In genomic region chr12:16717653-16718052, GRCm38 (mm10) we compare ENCODE assay signal across 10 mouse cellular contexts.
DNase-seq lines count a peak whose midpoint lies in the region; ATAC-seq lines count a peak whose summit lies in the region.
"Had no signal": no experiment of that assay in that cellular context is flagged by ENCODE, and none has a peak within 500 bp of the region (broad histone marks: within the 10 kb centered on the region; RNA-seq: fewer than 3 reads in every experiment).

No protein-coding gene starts in this region.

- H3K9me3 ChIP-seq in hindbrain, embryonic 11.5 days (ENCODE audit: control insufficient read depth, low read length) = no peaks in the 10 kb centered on the region
- H3K9me3 ChIP-seq in hindbrain, embryonic 16.5 days (ENCODE audit: control insufficient read depth, low read length) = no peaks in the 10 kb centered on the region
- no peaks in the 10 kb centered on the region for H3K9me3 ChIP-seq in embryonic facial prominence, embryonic 12.5 days
- H3K9me3 ChIP-seq: embryonic facial prominence, embryonic 15.5 days; liver, embryonic 15.5 days had no signal

- DNase-seq in hindbrain, embryonic 11.5 days (ENCODE audit: low spot score) = peak; percentile 73
- peak; percentile 6 for DNase-seq in CD4-positive helper T cell, adult 2 months (ENCODE audit: low read depth, low spot score)
- peak; percentile 43 to 53 for DNase-seq in adrenal gland, adult 18-20 months (ENCODE audit: low spot score in 2 of 2)
- peak; percentile 24 to 66 for DNase-seq in kidney, postnatal 36 days
- DNase-seq in naive thymus-derived CD4-positive, alpha-beta T cell, adult 2 months (ENCODE audit: low read depth) = peak; percentile 23
- DNase-seq in urinary bladder, postnatal 4 days (ENCODE audit: low spot score in 2 of 2) = no peak

- H3K9ac ChIP-seq in hindbrain, embryonic 11.5 days (ENCODE audit: low read depth, low read length) = no peak overlapping the region
- H3K9ac ChIP-seq in hindbrain, embryonic 16.5 days (ENCODE audit: low read depth, low read length) = no peak overlapping the region
- no peak overlapping the region for H3K9ac ChIP-seq in embryonic facial prominence, embryonic 12.5 days
- H3K9ac ChIP-seq: embryonic facial prominence, embryonic 15.5 days; liver, embryonic 15.5 days had no signal

- H3K4me3 ChIP-seq in hindbrain, embryonic 11.5 days (ENCODE audit: low read depth, low read length) = no peak overlapping the region
- no peak overlapping the region for H3K4me3 ChIP-seq in hindbrain, embryonic 16.5 days (ENCODE audit: low read length)
- H3K4me3 ChIP-seq in embryonic facial prominence, embryonic 12.5 days = no peak overlapping the region
- H3K4me3 ChIP-seq: embryonic facial prominence, embryonic 15.5 days; liver, embryonic 15.5 days had no signal

- H3K27me3 ChIP-seq in hindbrain, embryonic 11.5 days (ENCODE audit: control insufficient read depth, insufficient read depth, low read length) = no peaks in the 10 kb centered on the region
- no peaks in the 10 kb centered on the region for H3K27me3 ChIP-seq in hindbrain, embryonic 16.5 days (replicated peaks; ENCODE audit: control insufficient read depth, insufficient read depth, low read length)
- H3K27me3 ChIP-seq in embryonic facial prominence, embryonic 12.5 days = no peaks in the 10 kb centered on the region
- H3K27me3 ChIP-seq: embryonic facial prominence, embryonic 15.5 days; liver, embryonic 15.5 days had no signal

- H3K27ac ChIP-seq in hindbrain, embryonic 11.5 days (ENCODE audit: low read depth, low read length) = no peak overlapping the region
- H3K27ac ChIP-seq in hindbrain, embryonic 16.5 days (ENCODE audit: low read depth, low read length) = no peak overlapping the region
- no peak overlapping the region for H3K27ac ChIP-seq in embryonic facial prominence, embryonic 12.5 days
- H3K27ac ChIP-seq: embryonic facial prominence, embryonic 15.5 days; liver, embryonic 15.5 days had no signal

- H3K4me1 ChIP-seq in hindbrain, embryonic 11.5 days (replicated peaks; ENCODE audit: control insufficient read depth, insufficient read depth, low read length) = no peaks in the 10 kb centered on the region
- H3K4me1 ChIP-seq in hindbrain, embryonic 16.5 days (ENCODE audit: control insufficient read depth, insufficient read depth, low read depth, low read length) = no peaks in the 10 kb centered on the region
- no peaks in the 10 kb centered on the region for H3K4me1 ChIP-seq in embryonic facial prominence, embryonic 12.5 days
- H3K4me1 ChIP-seq: embryonic facial prominence, embryonic 15.5 days; liver, embryonic 15.5 days had no signal

- 67% methylated on average over 1 of the region's 1 CpGs for WGBS in hindbrain, embryonic 11.5 days
- WGBS in hindbrain, embryonic 16.5 days = 68% methylated on average over 1 of the region's 1 CpGs
- 67% methylated on average over 1 of the region's 1 CpGs for WGBS in embryonic facial prominence, embryonic 12.5 days

- H3K4me2 ChIP-seq in hindbrain, embryonic 11.5 days (replicated peaks; ENCODE audit: low read depth, low read length) = no peak overlapping the region
- H3K4me2 ChIP-seq in hindbrain, embryonic 16.5 days (ENCODE audit: low read length) = no peak overlapping the region
- no peak overlapping the region for H3K4me2 ChIP-seq in embryonic facial prominence, embryonic 12.5 days (replicated peaks)
- H3K4me2 ChIP-seq: embryonic facial prominence, embryonic 15.5 days; liver, embryonic 15.5 days had no signal

- peak; percentile 33; the same call in 1 of the 2 replicates for ATAC-seq in hindbrain, embryonic 11.5 days (ENCODE audit: low FRiP score)
- no peak for ATAC-seq in hindbrain, embryonic 16.5 days
- ATAC-seq in embryonic facial prominence, embryonic 12.5 days (ENCODE audit: insufficient number of reproducible peaks, insufficient read depth, low FRiP score, low TSS enrichment) = 0 out of 2 replicates have a peak, but pooled peaks have one; percentile 16

- 0 out of 2 replicates have a peak, but pooled peaks cover 2% of the 10 kb centered on the region for H3K36me3 ChIP-seq in hindbrain, embryonic 11.5 days (ENCODE audit: control insufficient read depth, insufficient read depth, low read length)
- H3K36me3 ChIP-seq in hindbrain, embryonic 16.5 days (ENCODE audit: control insufficient read depth, insufficient read depth, low read length) = no peaks in the 10 kb centered on the region
- H3K36me3 ChIP-seq in embryonic facial prominence, embryonic 12.5 days = no peaks in the 10 kb centered on the region; the same call in 1 of the 2 replicates
- H3K36me3 ChIP-seq: embryonic facial prominence, embryonic 15.5 days; liver, embryonic 15.5 days had no signal

Comparison
In these comparisons a context has a peak if more than half of its experiments do, and no peak if none do; other contexts are left out.
1. DNase-seq: peak in hindbrain, embryonic 11.5 days (single experiment), CD4-positive helper T cell, adult 2 months (single experiment), adrenal gland, adult 18-20 months (2 of 2), kidney, postnatal 36 days (2 of 2) and naive thymus-derived CD4-positive, alpha-beta T cell, adult 2 months (single experiment); none in urinary bladder, postnatal 4 days (0 of 2).